Mouse (Mus musculus) erythroid progenitor cell, adult 5-6 weeks (primary cell): Measurements from ENCODE around the gene Itm2b. TPM values are rescaled to one million over a fixed set of nuclear protein-coding genes. Genes with fewer than 3 reads are reported as not detected.
A peak's percentile ranks its signal among the peaks of the same experiment; 100 is the strongest.

Source experiments
- ATAC-seq: replicated peaks from 2 replicates; pipeline ENCODE4 v1.8.0; 2016; ENCODE audit warnings: moderate number of reproducible peaks, mild to moderate bottlenecking, moderate TSS enrichment, inconsistent platforms; ENCODE audit not compliant: poor library complexity, low FRiP score, severe bottlenecking
- total RNA-seq, 2 experiments: library from RNA; stranded (forward) in 1 of 2; stranded (reverse) in 1 of 2; fragments of 150-400 nt in 1 of 2; fragments of 186-747, 209-891 nt in 1 of 2; gene quantifications; 2 replicates each; pipeline versions ENCODE4 v1.2.3 to v1.2.4; 2015 to 2017; ENCODE audit warnings: low replicate concordance in 2 of 2

The Itm2b gene
- total RNA-seq, 2 experiments from 2014 or later: 545 to 559 TPM

GRCm38 (mm10) chr14:73329871-73330270 lies 55.2 kb downstream of the Itm2b start:
- ATAC-seq: no peak

GRCm38 (mm10) chr14:73326511-73326910 lies 58.6 kb downstream of the Itm2b start:
- no peak for ATAC-seq

GRCm38 (mm10) chr14:73325456-73326381 lies 59.4 kb downstream of the Itm2b start, which contains the start of gene Rb1:
Gene Rb1, minus strand, starts transcription at chr14:73325822.
- ATAC-seq: peak; percentile 79

GRCm38 (mm10) chr14:73324634-73325455 lies 60.2 kb downstream of the Itm2b start:
- ATAC-seq: 0 out of 2 replicates have a peak, but pooled peaks have one; percentile 30

GRCm38 (mm10) chr14:73323965-73324364 lies 61.1 kb downstream of the Itm2b start:
- no peak for ATAC-seq

- peak; percentile 54 for ATAC-seq
Measured at GRCm38 (mm10) chr14:73322142-73322541, 62.9 kb downstream of the Itm2b start.

- ATAC-seq: no peak
Measured at GRCm38 (mm10) chr14:73316933-73317332, 68.2 kb downstream of the Itm2b start.

- ATAC-seq: no peak
Measured at GRCm38 (mm10) chr14:73313864-73314263, 71.2 kb downstream of the Itm2b start.

- no peak for ATAC-seq
Measured at GRCm38 (mm10) chr14:73313396-73313795, 71.7 kb downstream of the Itm2b start.

- no peak for ATAC-seq
Measured at GRCm38 (mm10) chr14:73312909-73313308, 72.2 kb downstream of the Itm2b start.

Other genes starting within 250 kb of the Itm2b start
- 2.9 and 4.3 TPM in 2 replicates for gene Lpar6, start 147.4 kb downstream of the Itm2b start, total RNA-seq (2015; ENCODE audit: low replicate concordance)
- 0.15 and 5.8 TPM in 2 replicates for gene Lpar6, start 147.4 kb downstream of the Itm2b start, total RNA-seq (2017; ENCODE audit: low replicate concordance)
- gene Rb1, start 59.5 kb downstream of the Itm2b start, total RNA-seq (2015; ENCODE audit: low replicate concordance): 466 and 515 TPM in 2 replicates
- 345 and 529 TPM in 2 replicates for gene Rb1, start 59.5 kb downstream of the Itm2b start, total RNA-seq (2017; ENCODE audit: low replicate concordance)
- gene Med4, start 124.7 kb upstream of the Itm2b start, total RNA-seq (2015; ENCODE audit: low replicate concordance): 15.5 and 20.1 TPM in 2 replicates
- gene Med4, start 124.7 kb upstream of the Itm2b start, total RNA-seq (2017; ENCODE audit: low replicate concordance): 15.4 and 21.8 TPM in 2 replicates
- 18.4 and 31.0 TPM in 2 replicates for gene Sucla2, start 140.0 kb upstream of the Itm2b start, total RNA-seq (2015; ENCODE audit: low replicate concordance)
- 23.3 and 35.9 TPM in 2 replicates for gene Sucla2, start 140.0 kb upstream of the Itm2b start, total RNA-seq (2017; ENCODE audit: low replicate concordance)
- gene Nudt15, start 163.0 kb upstream of the Itm2b start, total RNA-seq (2015; ENCODE audit: low replicate concordance): 2.5 and 4.3 TPM in 2 replicates
- 1.5 and 3.0 TPM in 2 replicates for gene Nudt15, start 163.0 kb upstream of the Itm2b start, total RNA-seq (2017; ENCODE audit: low replicate concordance)